Mouse (Mus musculus) limb, embryonic 14.5 days (tissue): ENCODE results near the gene Sertad1. TPM values are rescaled to one million over a fixed set of nuclear protein-coding genes. Genes with fewer than 3 reads are reported as not detected.

ENCODE experiments used
- ATAC-seq: fragments of 200-750 bp; cut with Nextera tagmentation; 2 replicates; pipeline ENCODE4 v1.8.0; 2017; ENCODE audit warnings: low read depth, moderate number of reproducible peaks, moderate TSS enrichment; ENCODE audit not compliant: low FRiP score
- DNase-seq: peaks from one replicate; pipeline ENCODE4 v3.0.0-alpha.2; 2015; ENCODE audit warnings: low spot score
- H3K27ac ChIP-seq: fragments of 300-500 bp; sonication (generic); replicated peaks from 2 replicates; pipeline ENCODE4 v1.5.1; 2014; ENCODE audit warnings: low read depth, mild to moderate bottlenecking, low read length, moderate library complexity, mixed read lengths
- H3K27me3 ChIP-seq: fragments of 300-500 bp; sonication (generic); 2 replicates; pipeline ENCODE4 v1.6.1; 2014; ENCODE audit warnings: low read length, mixed read lengths; ENCODE audit not compliant: control insufficient read depth, insufficient read depth
- H3K36me3 ChIP-seq: fragments of 300-500 bp; sonication (generic); 2 replicates; pipeline ENCODE4 v1.6.1; 2014; ENCODE audit warnings: mild to moderate bottlenecking, low read length, moderate library complexity, mixed read lengths; ENCODE audit not compliant: control insufficient read depth, insufficient read depth
- H3K4me1 ChIP-seq: fragments of 300-500 bp; sonication (generic); 2 replicates; pipeline ENCODE4 v1.6.1; 2014; ENCODE audit warnings: antibody characterized with exemption, low read length, mixed read lengths; ENCODE audit not compliant: control insufficient read depth, insufficient read depth
- H3K4me2 ChIP-seq: fragments of 300-500 bp; sonication (generic); replicated peaks from 2 replicates; pipeline ENCODE4 v1.6.1; 2014; ENCODE audit warnings: low read depth, mild to moderate bottlenecking, low read length, moderate library complexity; ENCODE audit not compliant: severe bottlenecking
- H3K4me3 ChIP-seq: fragments of 300-500 bp; sonication (generic); replicated peaks from 2 replicates; pipeline ENCODE4 v1.5.1; 2014; ENCODE audit warnings: low read length
- H3K9ac ChIP-seq: fragments of 300-500 bp; sonication (generic); 2 replicates; pipeline ENCODE4 v1.6.1; 2014; ENCODE audit warnings: mild to moderate bottlenecking, low read depth, low read length, moderate library complexity; ENCODE audit not compliant: severe bottlenecking
- H3K9me3 ChIP-seq: fragments of 300-500 bp; sonication (generic); 2 replicates; pipeline ENCODE4 v1.6.1; 2016; ENCODE audit warnings: low read length; ENCODE audit not compliant: control insufficient read depth
- POLR2A ChIP-seq: fragments of 200-500 bp; IDR thresholded peaks from 2 replicates; pipeline ENCODE4 v1.8.0; 2012; ENCODE audit warnings: inconsistent platforms, mild to moderate bottlenecking, moderate library complexity, borderline replicate concordance; ENCODE audit not compliant: insufficient read depth, insufficient read length; ENCODE audit errors: extremely low read depth
- WGBS: fragments of 180-500 bp; shearing (Covaris S2); extraction: QIAGEN DNeasy Blood & Tissue Kit; methylation state at CpG from one replicate; pipeline ENCODE4 v1.1.7; 2014; 5-methylcytosine and 5-hydroxymethylcytosine counted together
- polyA plus RNA-seq, 2 experiments: library from polyadenylated mRNA; depleted of rRNA in 1 of 2; stranded (reverse) in 1 of 2; unstranded in 1 of 2; fragments of >200 nt; fragmentation: Nextera tagmentation in 1 of 2; extraction: Ambion mirVana in 1 of 2; gene quantifications; 2 replicates each; pipeline versions ENCODE4 v1.2.1 to v1.2.3; 2012 to 2014

Sertad1 gene
- polyA plus RNA-seq, 2 experiments = 23.3 to 39.4 TPM

DNA sequence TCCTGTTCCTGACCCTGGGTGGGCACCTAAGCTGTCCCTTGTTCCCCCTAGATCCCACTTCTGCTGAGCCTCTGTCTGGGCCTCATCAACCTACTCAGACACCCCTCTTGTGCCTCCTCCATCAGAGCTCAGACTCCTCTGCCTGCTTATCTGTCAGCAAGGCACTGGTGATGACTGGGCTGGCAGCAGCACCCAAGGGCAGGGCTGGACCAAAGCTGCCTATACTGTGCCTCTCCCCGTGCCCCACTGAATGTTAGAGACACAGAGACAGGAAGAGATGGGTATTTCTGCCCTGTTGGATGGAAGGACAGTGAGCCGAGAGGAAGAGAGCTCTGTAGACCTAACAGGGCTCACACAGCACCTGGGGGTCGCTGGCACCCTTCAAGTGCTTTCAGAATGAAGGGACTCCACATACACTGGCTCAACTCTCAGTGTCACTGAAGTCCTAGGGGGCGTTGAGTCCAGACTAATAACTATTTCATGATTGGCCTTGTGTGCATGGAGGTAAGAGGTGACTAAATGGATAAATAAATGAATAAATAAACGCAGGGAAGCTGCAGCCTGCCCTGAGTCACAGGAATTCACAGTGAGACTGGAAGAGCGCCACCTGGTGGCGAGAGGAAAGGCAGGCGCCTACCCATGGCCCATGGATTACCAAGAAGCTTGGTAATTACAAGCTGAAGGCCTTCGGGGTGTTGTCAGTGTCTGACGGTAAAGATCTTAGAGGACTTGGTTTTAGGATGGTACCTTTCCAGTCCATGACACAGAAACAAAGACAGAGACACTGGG is 39.5 kb downstream of the Sertad1 start:
- Histone ChIP-seq H3K27ac (no peak overlapping the region), H3K4me2 (no peak overlapping the region), H3K27me3 (no peaks in the 10 kb centered on the region), H3K9ac (no peak overlapping the region), H3K36me3 (peaks cover 8% of the 10 kb centered on the region), H3K4me1 (no peaks in the 10 kb centered on the region), H3K9me3 (no peaks in the 10 kb centered on the region), H3K4me3 (no peak overlapping the region)
- DNase-seq (peak; percentile 89), ATAC-seq (peak; percentile 71)
- TF ChIP-seq POLR2A = no peak
- 22% methylated on average over 10 of the region's 10 CpGs for WGBS

- WGBS = 79% methylated on average over 21 of the region's 21 CpGs
- no peaks in the 10 kb centered on the region for H3K9me3 ChIP-seq
- DNase-seq = no peak
- ATAC-seq = no peak
- no peaks in the 10 kb centered on the region for H3K4me1 ChIP-seq
- H3K27ac ChIP-seq = no peak overlapping the region
- H3K27me3 ChIP-seq = no peaks in the 10 kb centered on the region
- no peak overlapping the region for H3K9ac ChIP-seq
- peaks cover 31% of the 10 kb centered on the region for H3K36me3 ChIP-seq
- no peak overlapping the region for H3K4me2 ChIP-seq
- H3K4me3 ChIP-seq = no peak overlapping the region
- no peak for TF ChIP-seq POLR2A
Measured at GRCm38 (mm10) chr7:27529070-27529469, 42.4 kb downstream of the Sertad1 start.

GRCm38 (mm10) chr7:27530937-27531336 is 44.2 kb downstream of the Sertad1 start:
- Histone ChIP-seq H3K36me3 (peaks cover 40% of the 10 kb centered on the region), H3K27ac (no peak overlapping the region), H3K4me2 (no peak overlapping the region), H3K27me3 (no peaks in the 10 kb centered on the region), H3K9ac (no peak overlapping the region), H3K4me3 (no peak overlapping the region), H3K9me3 (no peaks in the 10 kb centered on the region), H3K4me1 (no peaks in the 10 kb centered on the region)
- no peak for ATAC-seq
- TF ChIP-seq POLR2A = no peak
- no peak for DNase-seq
- 73% methylated on average over 3 of the region's 3 CpGs for WGBS

DNA sequence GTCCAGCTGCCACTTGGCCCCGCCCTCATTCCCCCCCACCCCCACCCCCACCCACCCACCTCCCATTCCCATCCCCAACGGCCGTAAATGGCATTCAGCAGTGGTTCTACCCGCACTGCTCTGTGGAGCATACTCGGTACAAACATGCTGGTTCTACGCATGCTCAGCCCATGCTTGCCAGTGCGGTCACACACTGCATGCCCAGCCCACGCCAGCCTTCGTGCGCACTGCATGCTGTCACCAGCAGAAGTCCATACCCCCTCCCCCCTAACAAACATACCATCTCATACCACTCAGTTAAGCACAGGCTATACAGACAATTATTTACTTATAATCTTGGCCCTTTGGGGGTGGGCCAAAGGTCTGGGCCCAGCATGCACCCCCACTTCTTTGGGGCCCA is 45.0 kb downstream of the Sertad1 start:
- DNase-seq (no peak), ATAC-seq (no peak)
- 88% methylated on average over 10 of the region's 10 CpGs for WGBS
- no peaks in the 10 kb centered on the region for H3K27me3 ChIP-seq
- H3K36me3 ChIP-seq = peaks cover 48% of the 10 kb centered on the region
- no peak overlapping the region for H3K4me2 ChIP-seq
- H3K9me3 ChIP-seq = no peaks in the 10 kb centered on the region
- no peak overlapping the region for H3K27ac ChIP-seq
- no peak overlapping the region for H3K9ac ChIP-seq
- H3K4me3 ChIP-seq = no peak overlapping the region
- no peaks in the 10 kb centered on the region for H3K4me1 ChIP-seq
- TF ChIP-seq POLR2A = no peak

- DNase-seq (no peak), ATAC-seq (no peak)
- 91% methylated on average over 9 of the region's 9 CpGs for WGBS
- Histone ChIP-seq H3K4me3 (no peak overlapping the region), H3K27me3 (no peaks in the 10 kb centered on the region), H3K27ac (no peak overlapping the region), H3K9me3 (no peaks in the 10 kb centered on the region), H3K4me1 (no peaks in the 10 kb centered on the region), H3K4me2 (no peak overlapping the region), H3K36me3 (peaks cover 57% of the 10 kb centered on the region), H3K9ac (no peak overlapping the region)
- TF ChIP-seq POLR2A = no peak
Measured at GRCm38 (mm10) chr7:27532480-27533050, 45.9 kb downstream of the Sertad1 start.
